ENCODE assay signal across 10 mouse cellular contexts in genomic region chr4:149855180-149855891, GRCm38 (mm10).
DNase-seq lines count a peak whose midpoint lies in the region; ATAC-seq lines count a peak whose summit lies in the region.
"Had no signal": no experiment of that assay in that cellular context is flagged by ENCODE, and none has a peak within 500 bp of the region (broad histone marks: within the 10 kb centered on the region; RNA-seq: fewer than 3 reads in every experiment).

No protein-coding gene starts in this region.

- no peaks in the 10 kb centered on the region for H3K27me3 ChIP-seq in heart, embryonic 11.5 days (ENCODE audit: control insufficient read depth, insufficient read depth, low read length)
- peaks cover 69% of the 10 kb centered on the region for H3K27me3 ChIP-seq in liver, embryonic 12.5 days (replicated peaks)

- H3K4me3 ChIP-seq in heart, embryonic 11.5 days (ENCODE audit: low read depth, low read length): no peak overlapping the region
- H3K4me3 ChIP-seq in liver, embryonic 12.5 days: no peak overlapping the region

- H3K4me2 ChIP-seq in heart, embryonic 11.5 days: peak overlapping the region; percentile 64; the same call in 1 of the 2 replicates
- H3K4me2 ChIP-seq in liver, embryonic 12.5 days: peak overlapping the region; percentile 63

- ATAC-seq in heart, embryonic 11.5 days (replicated peaks; ENCODE audit: insufficient number of reproducible peaks, low FRiP score, low TSS enrichment): no peak
- ATAC-seq in liver, embryonic 12.5 days: peak; percentile 75

- peaks cover 14% of the 10 kb centered on the region for H3K4me1 ChIP-seq in heart, embryonic 11.5 days (ENCODE audit: control insufficient read depth, insufficient read depth, low read length)
- peaks cover 23% of the 10 kb centered on the region for H3K4me1 ChIP-seq in liver, embryonic 12.5 days

- no peak overlapping the region for H3K27ac ChIP-seq in heart, embryonic 11.5 days (ENCODE audit: low read depth, low read length)
- no peak overlapping the region for H3K27ac ChIP-seq in liver, embryonic 12.5 days
- H3K27ac ChIP-seq: kidney, postnatal 0 days had no signal

- 36% methylated on average over 10 of the region's 10 CpGs for WGBS in heart, embryonic 11.5 days (ENCODE audit: insufficient replicate concordance)
- WGBS in liver, embryonic 12.5 days (ENCODE audit: insufficient replicate concordance): 28% methylated on average over 10 of the region's 10 CpGs

- no peaks in the 10 kb centered on the region for H3K36me3 ChIP-seq in heart, embryonic 11.5 days (ENCODE audit: control insufficient read depth, insufficient read depth, low read length)
- no peaks in the 10 kb centered on the region for H3K36me3 ChIP-seq in liver, embryonic 12.5 days

- no peaks in the 10 kb centered on the region for H3K9me3 ChIP-seq in heart, embryonic 11.5 days (replicated peaks; ENCODE audit: control insufficient read depth, low read length)
- H3K9me3 ChIP-seq in liver, embryonic 12.5 days (replicated peaks): no peaks in the 10 kb centered on the region

- DNase-seq in heart, adult 8-10 months (ENCODE audit: low spot score): no peak
- DNase-seq in thymus, postnatal 4 days: peak; percentile 32
- no peak for DNase-seq in thymus, postnatal 10 days (ENCODE audit: low spot score in 2 of 2)
- DNase-seq in testis, postnatal 10 days (ENCODE audit: low spot score): no peak
- no peak for DNase-seq in kidney, adult 9 months
- no peak for DNase-seq in cerebellum, postnatal 14 days
- DNase-seq: adrenal gland, postnatal 36 days had no signal

- H3K9ac ChIP-seq in heart, embryonic 11.5 days (ENCODE audit: low read depth, low read length): no peak overlapping the region
- H3K9ac ChIP-seq in liver, embryonic 12.5 days: no peak overlapping the region
